Mouse (Mus musculus): ENCODE measurements at regions not wholly inside any gene's neighbourhood (a gene's known extent, or its start where the extent isn't known, plus 50 kb on each side); places are given as distances from the start of the nearest gene placed in this dataset.

- TF ChIP-seq CTCF (IDR thresholded peaks at IDR 0.05; ENCODE audit: low read depth), result no peak
- no peak for ATAC-seq
- Histone ChIP-seq H3K4me2 (replicated peaks; ENCODE audit: low read depth) (no peak overlapping the region), H3K36me3 (ENCODE audit: control insufficient read depth, insufficient read depth) (no peaks in the 10 kb centered on the region), H3K4me1 (replicated peaks; ENCODE audit: control insufficient read depth, insufficient read depth, low read length) (no peaks in the 10 kb centered on the region), H3K9ac (ENCODE audit: low read depth, low read length) (no peak overlapping the region), H3K9me3 (ENCODE audit: control insufficient read depth) (no peaks in the 10 kb centered on the region), H3K27ac (ENCODE audit: low read depth, low read length) (no peak overlapping the region), H3K27me3 (replicated peaks; ENCODE audit: control insufficient read depth, insufficient read depth, low read length) (no peaks in the 10 kb centered on the region), H3K4me3 (ENCODE audit: low read depth, low read length) (no peak overlapping the region)
- WGBS, result 57% methylated on average over 3 of the region's 3 CpGs
Measured at GRCm38 (mm10) chr1:121842381-121843075, 274.7 kb upstream of the Ddx18 start.

- 16% methylated on average over 2 of the region's 2 CpGs for WGBS
- H3K4me3 ChIP-seq (ENCODE audit: low read depth, low read length), result no peak overlapping the region
- no peak overlapping the region for H3K27ac ChIP-seq (ENCODE audit: low read depth, low read length)
- no peak for ATAC-seq
- H3K4me2 ChIP-seq (replicated peaks; ENCODE audit: low read depth), result no peak overlapping the region
- H3K9ac ChIP-seq (ENCODE audit: low read depth, low read length), result no peak overlapping the region
- no peaks in the 10 kb centered on the region for H3K4me1 ChIP-seq (replicated peaks; ENCODE audit: control insufficient read depth, insufficient read depth, low read length)
- H3K9me3 ChIP-seq (ENCODE audit: control insufficient read depth), result no peaks in the 10 kb centered on the region
- TF ChIP-seq CTCF (IDR thresholded peaks at IDR 0.05; ENCODE audit: low read depth), result no peak
- H3K27me3 ChIP-seq (replicated peaks; ENCODE audit: control insufficient read depth, insufficient read depth, low read length), result no peaks in the 10 kb centered on the region
- H3K36me3 ChIP-seq (ENCODE audit: control insufficient read depth, insufficient read depth), result no peaks in the 10 kb centered on the region
Measured at GRCm38 (mm10) chr1:121833559-121833958, 265.8 kb upstream of the Ddx18 start.

- no peak overlapping the region for H3K27ac ChIP-seq (ENCODE audit: low read depth, low read length)
- WGBS, result 40% methylated on average over 2 of the region's 2 CpGs
- ATAC-seq, result no peak
- H3K27me3 ChIP-seq (replicated peaks; ENCODE audit: control insufficient read depth, insufficient read depth, low read length), result no peaks in the 10 kb centered on the region
- no peak overlapping the region for H3K9ac ChIP-seq (ENCODE audit: low read depth, low read length)
- H3K4me2 ChIP-seq (replicated peaks; ENCODE audit: low read depth), result no peak overlapping the region
- no peak overlapping the region for H3K4me3 ChIP-seq (ENCODE audit: low read depth, low read length)
- no peaks in the 10 kb centered on the region for H3K36me3 ChIP-seq (ENCODE audit: control insufficient read depth, insufficient read depth)
- no peaks in the 10 kb centered on the region for H3K4me1 ChIP-seq (replicated peaks; ENCODE audit: control insufficient read depth, insufficient read depth, low read length)
- H3K9me3 ChIP-seq (ENCODE audit: control insufficient read depth), result no peaks in the 10 kb centered on the region
- TF ChIP-seq CTCF (IDR thresholded peaks at IDR 0.05; ENCODE audit: low read depth), result no peak
Measured at GRCm38 (mm10) chr1:121830242-121830641, 262.5 kb upstream of the Ddx18 start.

GRCm38 (mm10) chr1:121822950-121823349, 255.2 kb upstream of the Ddx18 start:
- no peak for ATAC-seq
- H3K4me3 ChIP-seq (ENCODE audit: low read depth, low read length), result no peak overlapping the region
- no peaks in the 10 kb centered on the region for H3K4me1 ChIP-seq (replicated peaks; ENCODE audit: control insufficient read depth, insufficient read depth, low read length)
- H3K27ac ChIP-seq (ENCODE audit: low read depth, low read length), result no peak overlapping the region
- no peaks in the 10 kb centered on the region for H3K9me3 ChIP-seq (ENCODE audit: control insufficient read depth)
- no peaks in the 10 kb centered on the region for H3K27me3 ChIP-seq (replicated peaks; ENCODE audit: control insufficient read depth, insufficient read depth, low read length)
- WGBS, result 85% methylated on average over 4 of the region's 4 CpGs
- H3K36me3 ChIP-seq (ENCODE audit: control insufficient read depth, insufficient read depth), result no peaks in the 10 kb centered on the region
- no peak overlapping the region for H3K9ac ChIP-seq (ENCODE audit: low read depth, low read length)
- H3K4me2 ChIP-seq (replicated peaks; ENCODE audit: low read depth), result no peak overlapping the region
- TF ChIP-seq CTCF (IDR thresholded peaks at IDR 0.05; ENCODE audit: low read depth), result no peak

- WGBS, result 67% methylated on average over 2 of the region's 2 CpGs
- H3K9me3 ChIP-seq (ENCODE audit: control insufficient read depth), result no peaks in the 10 kb centered on the region
- no peaks in the 10 kb centered on the region for H3K4me1 ChIP-seq (replicated peaks; ENCODE audit: control insufficient read depth, insufficient read depth, low read length)
- no peak overlapping the region for H3K27ac ChIP-seq (ENCODE audit: low read depth, low read length)
- no peak for ATAC-seq
- no peaks in the 10 kb centered on the region for H3K27me3 ChIP-seq (replicated peaks; ENCODE audit: control insufficient read depth, insufficient read depth, low read length)
- no peak overlapping the region for H3K4me3 ChIP-seq (ENCODE audit: low read depth, low read length)
- no peak overlapping the region for H3K9ac ChIP-seq (ENCODE audit: low read depth, low read length)
- no peaks in the 10 kb centered on the region for H3K36me3 ChIP-seq (ENCODE audit: control insufficient read depth, insufficient read depth)
- H3K4me2 ChIP-seq (replicated peaks; ENCODE audit: low read depth), result no peak overlapping the region
- TF ChIP-seq CTCF (IDR thresholded peaks at IDR 0.05; ENCODE audit: low read depth), result peak; percentile 20; the same call in 1 of the 2 replicates
Measured at GRCm38 (mm10) chr1:121803338-121803737, 235.5 kb upstream of the Ddx18 start.

- no peak overlapping the region for H3K9ac ChIP-seq (ENCODE audit: low read depth, low read length)
- no peaks in the 10 kb centered on the region for H3K36me3 ChIP-seq (ENCODE audit: control insufficient read depth, insufficient read depth)
- no peak overlapping the region for H3K27ac ChIP-seq (ENCODE audit: low read depth, low read length)
- no peak for ATAC-seq
- H3K4me2 ChIP-seq (replicated peaks; ENCODE audit: low read depth), result no peak overlapping the region
- no peak overlapping the region for H3K4me3 ChIP-seq (ENCODE audit: low read depth, low read length)
- H3K27me3 ChIP-seq (replicated peaks; ENCODE audit: control insufficient read depth, insufficient read depth, low read length), result no peaks in the 10 kb centered on the region
- no peaks in the 10 kb centered on the region for H3K9me3 ChIP-seq (ENCODE audit: control insufficient read depth)
- WGBS, result 87% methylated on average over 4 of the region's 4 CpGs
- H3K4me1 ChIP-seq (replicated peaks; ENCODE audit: control insufficient read depth, insufficient read depth, low read length), result no peaks in the 10 kb centered on the region
- TF ChIP-seq CTCF (IDR thresholded peaks at IDR 0.05; ENCODE audit: low read depth), result no peak
Measured at GRCm38 (mm10) chr1:121802476-121802875, 234.7 kb upstream of the Ddx18 start.
